Mouse (Mus musculus): Measurements from ENCODE around the gene Tmem115.

DNA sequence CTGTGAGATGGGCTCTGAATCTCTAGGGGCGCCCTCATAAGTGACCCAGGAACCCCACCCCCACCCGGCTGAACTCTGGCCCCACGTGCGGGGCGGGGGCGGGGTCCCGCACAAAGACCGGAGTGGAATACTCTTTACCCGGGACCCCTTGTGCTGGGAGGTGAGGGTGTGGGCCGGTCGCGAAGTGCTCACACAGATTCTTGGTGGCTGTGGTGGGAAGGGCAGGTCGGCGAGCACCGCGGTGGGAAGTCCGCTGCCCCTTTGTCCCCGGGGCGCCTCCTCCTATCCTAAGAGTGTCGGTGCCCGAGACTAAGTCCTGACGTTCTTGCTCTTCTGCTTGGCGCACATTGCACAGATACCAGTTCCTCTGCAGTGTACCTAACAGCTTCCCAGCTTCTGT lies 35.5 kb downstream of the Tmem115 start:
- TF ChIP-seq POLR2A (IDR thresholded peaks at IDR 0.05; ENCODE audit: insufficient read length, low read depth) = no peak
- TF ChIP-seq TCF12 (IDR thresholded peaks at IDR 0.05; ENCODE audit: insufficient read depth, poor library complexity, severe bottlenecking) = no peak
- TF ChIP-seq MAX (IDR thresholded peaks at IDR 0.05; ENCODE audit: low read depth) = no peak
- peak; percentile 28 for TF ChIP-seq USF1 (IDR thresholded peaks at IDR 0.05; ENCODE audit: low read depth)
- TF ChIP-seq POLR2AphosphoS2 (IDR thresholded peaks at IDR 0.05; ENCODE audit: insufficient read length, low read depth) = no peak
- TF ChIP-seq CEBPB (IDR thresholded peaks at IDR 0.05; ENCODE audit: insufficient read depth, poor library complexity, severe bottlenecking) = no peak
